Mouse (Mus musculus) olfactory bulb, adult 2 months (tissue): Measurements from ENCODE around the gene Kansl2. TPM values are rescaled to one million over a fixed set of nuclear protein-coding genes. Genes with fewer than 3 reads are reported as not detected.
A peak's percentile ranks its signal among the peaks of the same experiment; 100 is the strongest.

Experiments used
- H3K27ac ChIP-seq: fragments of 200-500 bp; 2 replicates; pipeline ENCODE4 v1.5.1; 2012; ENCODE audit warnings: low read depth, low read length; ENCODE audit not compliant: insufficient read depth
- H3K4me1 ChIP-seq: fragments of 200-500 bp; 2 replicates; pipeline ENCODE4 v1.6.1; 2012; ENCODE audit warnings: low read length; ENCODE audit not compliant: control insufficient read depth, insufficient read depth
- H3K4me3 ChIP-seq: fragments of 200-500 bp; 2 replicates; pipeline ENCODE4 v1.5.1; 2012; ENCODE audit warnings: mild to moderate bottlenecking, low read depth, low read length, moderate library complexity; ENCODE audit not compliant: insufficient read depth
- CTCF ChIP-seq: fragments of 200-500 bp; IDR thresholded peaks from 2 replicates; pipeline ENCODE4 v1.5.1; 2012; ENCODE audit warnings: low read depth, mild to moderate bottlenecking, low read length, moderate library complexity; ENCODE audit not compliant: insufficient read depth
- POLR2A ChIP-seq: fragments of 200-500 bp; IDR thresholded peaks from 2 replicates; pipeline ENCODE4 v1.6.1; 2012; ENCODE audit warnings: mild to moderate bottlenecking, low read depth, low read length, moderate library complexity; ENCODE audit not compliant: insufficient read depth
- WGBS: fragments of 180-500 bp; shearing (Covaris S2); methylation state at CpG from one replicate; pipeline ENCODE4 v1.1.7; 2018; 5-methylcytosine and 5-hydroxymethylcytosine counted together
- polyA plus RNA-seq: library from polyadenylated mRNA; stranded (reverse); fragments of >200 nt; gene quantifications from 2 replicates; pipeline ENCODE4 v1.2.4, GENCODE M21; 2012; ENCODE audit warnings: low replicate concordance; ENCODE audit not compliant: missing spikeins, insufficient read depth, insufficient read length

Gene Kansl2
- polyA plus RNA-seq, 1 experiment, result not detected

DNA sequence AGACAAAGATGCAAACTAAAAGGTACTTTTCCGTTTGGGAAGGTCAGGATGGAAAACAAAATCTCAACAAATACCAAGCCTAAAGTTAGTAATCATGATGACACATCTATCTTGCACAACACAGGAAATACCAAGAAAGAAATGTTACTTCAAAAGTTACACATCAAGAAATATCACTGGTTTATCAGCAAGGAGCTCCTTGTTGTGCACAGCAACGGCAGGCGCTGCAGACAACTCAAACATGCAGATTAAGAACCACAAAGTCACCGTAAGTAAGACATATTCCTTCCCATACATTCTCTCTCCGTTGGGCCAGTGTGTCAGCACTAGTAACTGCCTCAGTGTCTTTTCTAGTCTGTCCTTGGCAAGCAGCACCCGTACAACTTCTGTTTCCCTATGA is 7.0 kb upstream of the Kansl2 start:
- H3K27ac ChIP-seq, result no peak overlapping the region
- 76% methylated on average over 6 of the region's 6 CpGs for WGBS
- TF ChIP-seq CTCF (no peak), POLR2A (no peak)
- H3K4me1 ChIP-seq, result no peaks in the 10 kb centered on the region
- no peak overlapping the region for H3K4me3 ChIP-seq

DNA sequence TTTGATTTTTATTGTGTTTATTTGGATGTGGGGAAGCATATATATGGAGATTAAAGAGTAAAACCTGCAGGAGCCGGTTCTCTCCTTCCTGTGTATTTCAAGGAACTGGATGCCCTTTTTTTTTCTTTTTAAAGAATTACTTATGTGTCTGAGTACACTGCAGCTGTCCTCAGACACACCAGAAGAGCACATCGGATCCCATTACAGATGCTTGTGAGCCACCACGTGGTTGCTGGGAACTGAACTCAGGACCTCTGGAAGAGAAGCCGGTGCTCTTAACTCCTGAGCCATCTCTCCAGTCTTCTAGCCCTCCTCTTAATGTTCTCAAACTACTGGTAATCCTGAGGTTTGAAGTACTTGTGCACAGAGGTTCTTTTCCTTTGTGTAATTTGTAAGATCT is 3.9 kb upstream of the Kansl2 start:
- no peak for TF ChIP-seq POLR2A
- TF ChIP-seq CTCF, result no peak
- H3K4me1 ChIP-seq, result 0 out of 2 replicates have a peak, but pooled peaks cover under 1% of the 10 kb centered on the region
- H3K27ac ChIP-seq, result no peak overlapping the region
- WGBS, result 75% methylated on average over 4 of the region's 4 CpGs
- H3K4me3 ChIP-seq, result no peak overlapping the region

- Histone ChIP-seq H3K4me3 (no peak overlapping the region), H3K4me1 (peaks cover 6% of the 10 kb centered on the region), H3K27ac (no peak overlapping the region)
- no peak for TF ChIP-seq POLR2A
- no peak for TF ChIP-seq CTCF
- 89% methylated on average over 8 of the region's 8 CpGs for WGBS
Observed at GRCm38 (mm10) chr15:98536828-98537510, 2.9 kb upstream of the Kansl2 start.

GRCm38 (mm10) chr15:98535921-98536320 is 1.9 kb upstream of the Kansl2 start:
- peaks cover 10% of the 10 kb centered on the region for H3K4me1 ChIP-seq
- no peak for TF ChIP-seq POLR2A
- TF ChIP-seq CTCF, result no peak
- H3K4me3 ChIP-seq, result no peak overlapping the region
- H3K27ac ChIP-seq, result no peak overlapping the region
- WGBS, result 89% methylated on average over 4 of the region's 4 CpGs

DNA sequence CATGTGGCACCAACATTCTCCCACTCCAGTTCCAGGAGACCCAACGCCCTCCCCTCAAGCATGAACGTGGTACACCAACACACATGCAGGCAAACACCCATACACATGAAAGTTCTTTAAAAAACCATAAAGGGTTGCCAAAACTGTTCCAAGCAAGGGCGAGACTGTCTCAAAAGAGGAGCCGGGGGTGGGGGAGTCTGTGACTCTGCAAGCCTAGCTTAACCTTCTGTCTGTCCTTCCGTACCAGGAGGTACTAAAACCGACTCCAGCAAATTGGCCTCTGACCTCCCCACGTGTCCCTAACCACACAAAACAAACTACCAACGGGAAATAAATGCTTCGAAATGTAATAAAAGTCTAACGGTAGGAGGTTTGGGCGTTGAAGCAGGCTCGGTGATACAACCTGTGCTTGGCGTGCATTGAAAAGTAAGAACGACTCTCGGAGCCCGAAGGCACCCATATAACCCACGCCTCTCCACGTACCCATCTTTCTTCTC is 981 bp downstream of the Kansl2 start:
- TF ChIP-seq POLR2A (no peak), CTCF (no peak)
- peaks cover 10% of the 10 kb centered on the region for H3K4me1 ChIP-seq
- WGBS, result 0% methylated on average over 18 of the region's 18 CpGs
- H3K27ac ChIP-seq, result no peak overlapping the region
- peak overlapping the region; percentile 97 for H3K4me3 ChIP-seq

DNA sequence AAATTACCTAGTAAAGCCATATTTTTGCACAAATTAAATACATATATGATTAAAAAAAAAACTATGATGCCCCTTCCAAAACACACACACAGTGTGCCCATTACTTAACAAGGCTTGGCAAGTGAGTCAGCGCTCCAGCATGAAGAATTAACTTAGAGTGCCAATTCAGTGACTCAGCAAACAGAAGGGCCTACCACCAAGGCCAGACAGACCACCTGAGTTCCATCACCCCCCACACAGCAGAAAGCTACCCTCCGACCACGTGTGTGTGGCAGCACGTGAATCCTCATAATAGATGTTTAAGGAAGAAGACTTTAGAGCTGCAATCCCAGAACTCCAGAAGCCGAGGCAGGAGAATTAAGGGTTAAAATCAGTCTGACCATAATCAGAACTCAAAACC is 1.8 kb downstream of the Kansl2 start:
- WGBS, result 12% methylated on average over 5 of the region's 5 CpGs
- H3K4me3 ChIP-seq, result peak overlapping the region; percentile 31; the same call in 1 of the 2 replicates
- no peak overlapping the region for H3K27ac ChIP-seq
- no peak for TF ChIP-seq POLR2A
- no peak for TF ChIP-seq CTCF
- peaks cover 10% of the 10 kb centered on the region for H3K4me1 ChIP-seq

DNA sequence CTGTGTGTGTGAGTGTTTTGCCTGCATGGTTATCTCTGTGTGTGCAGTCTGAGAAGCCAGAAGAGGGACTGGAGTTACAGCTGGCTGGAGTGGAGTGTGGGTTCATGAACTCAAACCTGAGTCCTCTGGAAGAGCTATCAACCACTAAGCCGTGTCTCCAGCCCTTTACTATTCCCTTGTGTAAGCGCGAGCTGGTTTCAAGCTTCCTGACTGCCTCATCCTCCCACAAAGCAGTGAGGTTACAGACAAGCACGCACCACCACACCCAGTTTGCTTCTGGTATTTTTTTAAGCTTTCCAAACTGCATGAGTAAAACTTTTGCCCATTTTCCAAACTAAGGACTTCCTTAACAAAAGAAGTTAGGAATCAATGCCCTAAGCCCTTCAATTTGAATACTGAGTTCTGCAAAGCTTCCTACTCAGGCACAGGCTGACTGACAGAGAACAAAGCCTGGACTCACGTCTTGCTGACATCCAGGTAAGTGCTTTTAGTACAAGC is 5.9 kb downstream of the Kansl2 start:
- peaks cover 10% of the 10 kb centered on the region for H3K4me1 ChIP-seq
- no peak overlapping the region for H3K27ac ChIP-seq
- TF ChIP-seq POLR2A, result no peak
- TF ChIP-seq CTCF, result no peak
- WGBS, result 83% methylated on average over 5 of the region's 5 CpGs
- no peak overlapping the region for H3K4me3 ChIP-seq

DNA sequence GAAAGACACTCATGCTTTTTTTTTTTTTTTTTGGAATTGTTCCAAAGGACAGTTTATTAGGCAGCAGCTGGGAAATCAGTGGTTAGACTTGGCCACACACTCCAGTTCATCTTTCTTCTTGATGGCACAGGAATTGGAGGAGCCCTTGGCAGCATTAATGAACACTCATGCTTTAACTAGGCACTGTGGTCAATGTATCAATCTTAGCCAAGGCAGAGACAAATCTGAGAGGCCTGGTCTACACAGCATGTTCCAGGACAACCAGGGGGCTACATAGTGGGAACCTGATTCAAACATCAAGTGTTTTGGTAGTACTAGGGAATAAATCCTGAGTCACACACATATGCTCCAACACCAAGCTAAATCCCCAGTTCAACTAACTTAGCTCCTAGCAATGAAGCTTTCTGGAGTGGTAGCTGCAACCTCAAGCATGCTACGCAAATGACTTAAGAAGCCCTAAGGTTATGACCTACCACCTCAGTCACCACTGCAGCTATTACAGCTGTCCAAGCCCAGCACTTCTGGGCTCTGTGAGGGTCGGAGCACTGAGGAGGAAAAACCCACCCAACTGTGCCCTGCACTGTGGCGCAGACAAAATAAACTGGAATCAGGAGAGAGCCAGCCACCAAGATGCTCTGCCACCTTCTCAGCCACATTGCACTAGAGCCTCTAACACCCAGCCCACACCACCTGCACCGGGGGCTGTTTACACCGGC is 6.8 kb downstream of the Kansl2 start:
- H3K4me3 ChIP-seq, result no peak overlapping the region
- no peak overlapping the region for H3K27ac ChIP-seq
- peaks cover 5% of the 10 kb centered on the region for H3K4me1 ChIP-seq
- TF ChIP-seq CTCF (no peak), POLR2A (no peak)
- WGBS, result 83% methylated on average over 5 of the region's 5 CpGs

DNA sequence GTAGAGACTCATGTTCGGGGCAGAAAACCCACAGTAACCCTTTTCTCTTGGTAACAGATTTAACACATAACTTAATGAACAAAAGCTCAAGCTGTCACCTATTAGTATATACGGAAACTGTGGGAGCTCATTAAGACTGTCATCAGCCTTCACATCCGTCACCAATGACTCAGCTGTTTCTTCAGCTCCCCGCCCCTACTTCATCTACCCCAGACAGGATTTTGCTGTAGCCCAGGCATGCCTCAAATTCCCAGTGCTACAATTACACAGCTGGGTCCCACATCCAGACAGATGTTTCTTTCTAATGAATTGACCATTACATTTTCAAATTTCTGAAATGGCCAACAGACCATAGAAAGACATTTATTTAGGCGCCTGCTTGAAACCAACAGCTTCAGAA is 8.0 kb downstream of the Kansl2 start:
- H3K4me1 ChIP-seq, result peaks cover 2% of the 10 kb centered on the region; the same call in 1 of the 2 replicates
- 52% methylated on average over 5 of the region's 5 CpGs for WGBS
- TF ChIP-seq POLR2A, result no peak
- TF ChIP-seq CTCF, result no peak
- no peak overlapping the region for H3K27ac ChIP-seq
- no peak overlapping the region for H3K4me3 ChIP-seq
